Mouse (Mus musculus): ENCODE results near the gene Pkn2. TPM values are rescaled to one million over a fixed set of nuclear protein-coding genes. Genes with fewer than 3 reads are reported as not detected.

Gene Pkn2
- total RNA-seq (2021), result 73.8 and 79.5 TPM in 2 replicates
- long read RNA-seq, full-length matches to known transcripts, result 18 of 29 reads
- long read RNA-seq, partial matches to known transcripts, result 8 of 29 reads
- long read RNA-seq, other reads (novel, unspliced or antisense), result 3 of 29 reads

DNA sequence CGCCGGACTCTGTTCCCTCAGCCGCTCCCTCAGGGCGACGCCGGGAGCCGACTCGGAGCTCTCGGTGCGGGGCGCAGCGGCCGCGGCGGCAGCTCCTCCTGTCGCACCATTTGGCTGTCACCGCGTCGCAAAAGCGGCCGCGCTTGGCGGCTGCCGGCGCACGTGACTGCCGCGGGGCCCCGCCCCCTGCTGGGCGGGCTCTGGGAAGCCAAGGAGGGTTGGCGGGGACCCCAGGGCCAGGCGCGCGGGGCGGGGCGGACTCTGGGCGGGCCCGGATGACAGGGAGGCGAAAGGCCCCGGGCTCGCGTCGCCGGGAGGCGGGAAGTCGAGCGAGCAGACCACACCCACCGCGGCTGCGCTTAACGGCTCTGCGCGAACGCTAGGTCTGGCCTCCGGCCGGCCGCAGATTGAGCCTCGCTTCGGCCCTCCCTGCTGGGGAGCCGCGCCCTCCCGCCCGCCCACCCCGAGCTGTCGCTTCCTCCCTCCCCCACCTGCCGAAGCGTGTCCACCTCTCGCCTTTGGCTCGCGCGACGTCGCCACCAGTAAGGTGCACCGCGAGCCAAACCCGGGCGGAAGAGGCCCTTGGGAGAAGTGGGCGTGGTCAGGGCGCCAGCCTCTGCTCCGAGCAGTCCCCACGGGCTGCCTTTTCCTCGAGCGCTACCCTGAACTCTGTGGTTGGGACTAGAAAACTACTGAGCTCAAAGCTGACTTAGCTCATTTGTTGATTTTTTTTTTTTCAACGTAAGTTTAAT is at the start of gene Pkn2:
TSS of gene Pkn2 (minus strand) at position 133 of the 752 bp plus-strand sequence.
- DNase-seq, result peak; percentile 99

DNA sequence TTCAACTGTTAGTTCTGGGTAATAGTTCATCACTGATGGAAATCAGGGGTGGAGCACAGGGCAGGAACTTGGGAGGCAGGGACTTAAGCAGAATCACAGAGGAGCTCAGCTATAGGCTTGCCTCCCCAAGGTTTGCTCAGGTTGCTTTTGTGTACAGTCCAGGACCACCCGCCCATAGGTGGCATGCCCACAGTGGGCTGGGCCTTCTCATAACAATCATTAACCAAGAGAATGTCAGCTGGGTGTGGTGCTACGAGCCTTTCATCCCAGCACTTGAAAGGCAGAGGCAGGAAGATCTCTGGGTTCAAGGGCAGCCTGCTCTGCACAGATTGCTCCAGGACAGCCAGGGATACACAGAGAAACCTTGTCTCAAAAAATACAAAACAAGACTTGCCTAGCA is 48.1 kb upstream of the Pkn2 start:
- DNase-seq, result no peak

DNA sequence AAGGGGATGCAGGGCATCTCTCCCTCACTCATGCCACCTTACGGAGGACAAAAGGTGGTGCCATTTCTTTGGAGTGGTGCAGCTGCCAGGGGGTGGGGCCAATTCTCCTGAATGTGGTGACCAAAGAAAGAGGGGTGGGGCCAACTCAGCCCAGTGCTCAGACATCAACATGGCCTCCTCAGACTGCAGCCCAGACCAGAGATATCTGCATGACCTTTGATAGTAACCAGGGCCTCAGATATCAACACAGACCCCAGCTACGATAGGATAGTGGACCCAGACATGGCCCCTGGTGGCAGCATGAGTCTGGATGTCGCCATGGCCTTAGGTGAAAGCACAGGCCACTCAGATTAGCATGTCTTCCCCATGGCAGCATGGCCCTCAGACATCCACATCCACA is 45.5 kb upstream of the Pkn2 start:
- no peak for DNase-seq

DNA sequence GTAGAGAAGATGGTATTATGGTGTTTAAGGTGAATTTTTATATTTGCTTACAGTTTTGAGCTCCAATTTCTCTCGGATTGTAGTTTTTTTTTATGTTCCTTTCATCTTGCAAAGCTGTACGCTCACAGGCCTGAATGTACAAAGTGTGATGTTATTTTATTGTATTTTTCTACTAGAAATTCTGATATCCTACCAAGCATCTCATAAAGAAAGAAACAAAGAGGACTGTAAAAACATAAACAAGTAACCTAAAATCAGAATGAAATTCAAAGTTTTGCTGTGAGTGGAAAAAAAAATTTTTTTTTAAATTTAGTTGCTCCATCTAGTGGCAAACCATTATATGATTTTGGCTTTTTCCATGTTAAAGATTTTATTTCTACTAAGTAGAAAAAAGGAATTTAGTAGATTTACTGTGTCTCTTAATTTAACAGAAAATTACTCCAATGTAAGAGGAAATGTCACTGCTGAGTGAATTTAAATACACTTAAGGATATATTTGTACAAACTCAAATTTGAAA is 43.1 kb upstream of the Pkn2 start:
- no peak for DNase-seq

DNA sequence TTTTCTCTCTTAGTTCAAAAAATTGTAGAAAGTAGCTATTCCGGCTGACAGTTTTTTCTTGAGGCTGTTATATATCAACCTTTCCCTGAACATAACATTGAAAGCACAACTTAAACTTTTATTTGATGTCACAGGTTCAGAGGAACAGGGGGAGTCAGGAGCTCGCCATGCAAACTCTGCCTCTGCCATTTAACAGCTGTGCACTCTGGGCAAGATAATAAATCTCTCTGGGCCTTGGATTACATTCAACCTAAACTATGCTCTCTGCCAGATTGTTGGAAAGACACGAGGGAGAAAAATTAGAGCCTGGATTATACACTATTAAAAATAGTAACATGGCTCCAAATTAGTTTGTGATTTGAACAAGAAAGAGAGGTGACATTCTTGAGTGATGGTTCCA is 37.3 kb upstream of the Pkn2 start:
- no peak for DNase-seq

DNA sequence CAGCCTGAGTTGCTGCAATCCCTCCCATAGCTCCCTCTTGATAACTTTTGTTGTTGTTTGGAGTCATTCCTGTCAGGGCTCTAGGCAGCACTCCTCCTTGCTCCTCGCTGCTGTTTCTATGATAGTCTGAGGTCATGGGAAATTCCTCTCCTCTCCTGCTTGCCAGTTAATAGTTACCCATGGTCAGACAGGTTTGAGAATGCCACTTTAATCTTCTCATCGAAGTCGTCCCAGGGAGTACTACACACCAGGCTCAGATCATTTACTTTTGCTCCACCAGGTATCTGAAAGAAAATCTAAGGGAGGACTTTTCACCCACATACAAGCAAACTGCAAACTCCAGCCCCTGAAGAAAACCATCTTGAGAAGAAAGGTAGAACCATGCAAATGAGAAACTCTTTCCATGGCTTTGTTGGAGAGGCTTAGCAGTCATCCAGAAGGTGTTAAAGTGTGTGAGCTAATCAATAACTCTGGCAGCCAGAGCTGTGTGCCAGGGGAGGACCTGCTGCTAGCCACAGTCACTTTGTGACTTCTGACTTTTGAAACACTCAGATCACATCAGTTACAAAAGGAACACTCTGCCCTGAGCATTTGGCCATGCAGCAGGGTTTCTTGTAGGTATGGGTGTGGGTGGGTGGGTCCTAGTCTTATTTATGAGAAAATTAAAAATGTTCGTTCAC is 36.1 kb upstream of the Pkn2 start:
- no peak for DNase-seq

DNA sequence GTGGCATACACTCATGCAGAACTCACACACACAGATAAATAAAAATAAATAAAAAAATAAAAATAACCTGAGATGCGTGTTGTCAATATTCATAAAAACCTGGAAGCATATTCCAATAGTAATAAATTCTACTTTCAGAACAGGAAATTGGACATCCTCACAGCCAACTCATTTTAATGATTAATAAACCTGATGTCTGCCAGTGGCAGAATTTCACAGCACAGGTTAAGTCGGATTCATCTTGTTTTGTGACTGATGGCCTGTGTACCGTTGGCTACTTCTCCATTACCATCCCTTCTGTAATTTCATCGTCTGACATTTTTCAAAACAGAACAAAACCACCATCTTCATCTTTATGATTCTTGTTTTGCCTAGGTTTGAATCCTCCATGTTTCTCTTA is 35.4 kb upstream of the Pkn2 start:
- DNase-seq, result no peak

DNA sequence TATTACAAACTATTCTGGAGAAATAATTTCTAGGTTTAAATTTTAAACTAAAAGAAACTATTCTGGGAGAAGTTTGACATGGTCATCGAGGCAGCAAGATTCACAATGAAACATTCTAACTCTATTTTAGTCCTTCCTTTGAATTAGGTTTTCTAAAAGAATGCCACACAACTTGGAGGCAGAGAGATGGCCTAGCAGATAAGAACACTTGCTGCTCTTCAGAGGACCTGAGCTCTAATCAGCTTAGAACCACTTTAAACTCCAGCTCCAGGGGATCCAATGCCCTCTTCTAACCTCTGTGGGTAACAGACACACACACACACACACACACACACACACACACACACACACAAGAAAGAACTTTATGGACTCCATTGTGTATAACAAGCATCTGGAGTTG is 31.5 kb upstream of the Pkn2 start:
- no peak for DNase-seq

DNA sequence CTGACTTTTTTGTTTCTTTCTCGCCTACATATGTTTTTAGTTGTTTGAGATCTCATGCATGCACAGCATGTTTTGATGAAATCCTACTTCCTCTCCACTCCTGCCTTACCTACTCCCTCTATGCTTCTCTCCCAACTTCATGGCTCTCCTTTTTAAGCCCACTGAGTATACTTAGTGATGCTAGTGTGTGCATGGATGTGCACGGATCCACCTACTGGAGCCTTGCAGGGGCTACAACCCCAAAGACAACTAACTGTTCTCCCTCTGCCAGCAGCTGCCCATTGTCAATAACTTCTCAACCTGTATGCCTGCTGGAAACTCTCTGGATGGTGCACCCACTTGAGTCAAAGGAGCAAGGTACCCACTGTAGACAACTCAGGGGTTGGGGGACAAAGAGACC is 17.9 kb upstream of the Pkn2 start:
- DNase-seq, result no peak

DNA sequence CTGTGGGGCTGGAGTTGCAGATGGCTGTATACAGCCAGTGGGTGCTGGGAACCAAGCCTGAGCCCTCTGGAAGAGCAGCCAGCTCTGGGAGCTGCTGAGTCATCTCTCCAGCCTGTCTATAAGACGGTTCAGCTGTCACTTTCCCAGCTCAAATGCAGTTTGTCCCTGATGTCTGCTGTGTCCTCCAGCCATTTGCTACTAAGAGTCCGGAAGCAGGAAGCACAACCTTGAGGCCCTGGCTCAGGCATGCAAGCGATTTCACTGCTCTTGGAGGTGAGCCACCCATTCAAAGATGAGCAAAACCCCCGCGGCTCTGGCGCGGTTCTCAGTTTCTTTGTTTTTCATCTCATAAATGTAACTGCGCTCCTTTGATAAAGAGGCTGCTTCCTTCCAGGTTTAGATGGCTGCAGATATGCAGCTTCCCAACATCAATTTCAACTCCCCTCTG is 17.2 kb upstream of the Pkn2 start:
- DNase-seq, result no peak

DNA sequence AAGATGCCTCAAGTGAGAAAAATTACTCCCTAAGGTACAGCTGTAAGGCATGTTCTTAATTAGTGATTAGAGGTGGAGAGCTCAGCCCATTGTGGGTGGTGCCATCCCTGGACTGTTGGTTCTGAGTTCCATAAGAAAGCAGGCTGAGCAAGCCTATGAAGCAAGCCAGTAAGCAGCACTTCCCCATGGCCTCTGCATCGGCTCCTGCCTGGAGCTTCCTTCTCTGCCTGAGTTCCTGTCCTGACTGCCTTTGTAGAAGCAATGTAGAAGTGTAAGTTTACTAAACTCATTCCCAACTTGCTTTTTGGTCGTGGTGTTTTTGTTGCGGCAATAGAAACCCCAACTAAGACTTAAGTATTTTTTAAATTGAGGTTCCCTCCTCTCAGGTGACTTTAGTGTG is 8.6 kb upstream of the Pkn2 start:
- no peak for DNase-seq

DNA sequence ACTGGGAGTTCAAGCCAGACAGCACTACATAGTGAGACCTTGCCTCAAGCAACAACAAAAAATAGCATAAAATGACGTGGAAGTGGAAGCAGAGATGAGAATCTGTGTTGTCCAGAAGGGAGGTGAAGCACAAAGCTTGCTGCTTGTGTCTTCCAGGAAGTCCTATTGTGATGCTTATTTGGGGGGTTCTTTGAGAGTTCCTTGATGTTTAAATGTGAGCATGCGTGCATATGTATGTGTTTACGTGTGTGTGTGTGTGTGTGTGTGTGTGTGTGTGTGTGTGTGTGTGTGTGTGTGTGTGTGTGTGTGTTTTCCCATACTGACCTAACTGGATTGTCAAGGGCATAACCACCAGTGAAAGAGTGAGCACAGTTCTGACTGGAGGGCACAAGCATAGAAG is 5.2 kb upstream of the Pkn2 start:
- DNase-seq, result no peak

DNA sequence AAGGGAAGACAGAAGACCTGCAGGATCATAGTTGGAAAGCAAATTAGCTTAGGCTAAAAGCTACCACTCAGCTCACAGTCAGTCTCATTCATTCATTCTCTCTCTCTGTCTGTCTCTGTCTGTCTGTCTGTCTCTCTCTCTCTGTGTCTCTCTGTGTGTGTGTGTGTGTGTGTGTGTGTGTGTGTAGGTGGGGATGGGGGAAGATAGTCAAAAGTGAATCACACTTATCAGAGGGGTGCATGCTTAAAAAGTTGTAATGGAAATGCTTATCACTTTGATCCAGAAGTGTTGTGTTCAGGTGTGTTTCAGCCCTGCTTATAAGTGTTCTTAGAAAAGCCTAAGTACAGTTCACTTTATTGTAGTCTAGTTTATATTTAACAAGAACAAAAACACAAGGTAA is 2.8 kb upstream of the Pkn2 start:
- DNase-seq, result no peak

DNA sequence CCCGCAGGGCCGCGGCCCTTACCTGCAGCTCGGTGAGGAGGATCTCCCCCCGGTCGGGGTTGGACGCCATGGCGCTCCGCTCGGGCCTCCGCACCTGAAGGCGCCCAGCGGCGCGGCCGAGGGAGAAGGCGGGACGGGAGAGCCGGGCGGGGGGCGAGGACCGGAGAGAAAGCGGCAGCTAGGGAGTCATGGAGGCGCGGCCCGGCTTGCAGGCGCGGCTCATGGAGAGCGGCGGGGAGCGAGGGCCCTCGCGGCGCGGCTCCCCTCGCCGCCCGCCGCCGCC is 274 bp downstream of the Pkn2 start:
- DNase-seq, result no peak

DNA sequence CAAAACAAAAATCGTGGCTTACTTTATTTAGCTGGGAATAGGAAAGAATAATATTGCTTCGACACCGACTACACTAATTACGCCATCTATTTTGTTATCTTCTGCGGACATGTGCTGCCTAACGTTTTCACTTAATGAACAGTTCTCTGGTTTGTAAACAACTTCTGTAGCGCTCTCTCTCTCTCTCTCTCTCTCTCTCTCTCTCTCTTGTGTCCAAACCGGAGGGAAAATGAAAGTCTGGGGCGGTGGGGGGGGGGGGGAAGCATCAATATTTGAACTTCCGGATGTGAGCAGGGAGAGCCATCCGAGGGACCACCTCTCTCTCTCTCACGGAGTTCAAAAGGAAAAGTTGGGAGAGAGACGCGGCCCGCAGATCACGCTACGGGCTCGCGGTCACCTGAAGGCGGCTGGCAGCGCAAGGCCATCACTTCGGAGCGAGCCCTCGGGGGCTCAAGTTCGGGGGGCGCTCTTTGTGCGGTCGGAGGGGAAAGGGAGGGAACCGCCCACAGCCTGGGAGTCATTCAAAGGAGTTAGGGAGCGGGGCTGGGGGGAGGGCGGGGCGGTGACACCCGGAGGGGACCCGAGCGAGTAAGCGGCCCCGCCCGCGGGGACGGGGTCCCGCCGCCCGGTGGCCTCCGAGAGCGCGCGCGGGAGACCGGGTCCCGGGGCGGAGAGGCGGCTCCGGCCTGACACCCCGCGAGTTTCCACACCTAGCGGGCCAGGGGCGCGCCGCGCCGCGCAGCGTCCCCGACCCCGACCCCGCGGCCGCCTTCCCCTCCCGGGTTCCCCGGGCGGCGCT is 815 bp downstream of the Pkn2 start:
- DNase-seq, result peak; percentile 44

DNA sequence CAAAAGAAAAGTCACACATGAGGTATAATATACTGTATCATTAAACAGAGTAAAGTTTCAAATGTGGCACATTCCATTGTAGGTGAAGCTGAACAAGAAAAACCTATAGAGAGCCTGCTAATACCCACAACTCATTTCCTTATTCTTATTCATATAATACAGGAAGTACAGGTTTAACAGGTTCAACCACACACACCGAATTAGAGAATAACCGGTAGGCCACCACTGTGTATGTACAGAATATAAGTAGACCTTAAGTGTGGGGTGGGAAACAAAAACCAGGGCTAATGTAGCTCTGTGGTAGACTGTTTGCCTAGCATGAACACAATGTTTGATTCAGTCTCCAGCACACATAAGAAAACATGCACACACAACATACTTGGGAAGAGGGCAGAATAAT is 18.6 kb downstream of the Pkn2 start:
- no peak for DNase-seq

DNA sequence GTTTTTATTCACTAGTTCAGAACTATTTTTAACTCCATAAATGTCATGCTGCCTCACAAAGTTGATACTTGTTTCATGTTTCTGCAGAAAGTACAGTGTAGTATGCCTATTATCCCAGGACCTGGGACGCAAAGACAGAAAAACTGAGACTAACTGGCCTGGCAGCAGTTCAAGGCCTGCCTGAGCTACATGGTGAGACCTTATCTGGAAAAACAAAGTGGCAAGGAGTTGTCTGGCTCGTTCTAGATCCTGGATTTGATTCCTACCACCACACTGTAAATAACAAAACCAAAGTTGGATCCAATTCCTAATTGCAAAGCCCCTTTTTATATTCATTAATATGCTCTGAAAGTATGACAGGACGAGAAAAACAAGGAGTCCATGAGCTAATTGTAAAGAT is 25.0 kb downstream of the Pkn2 start:
- peak; percentile 73 for DNase-seq

DNA sequence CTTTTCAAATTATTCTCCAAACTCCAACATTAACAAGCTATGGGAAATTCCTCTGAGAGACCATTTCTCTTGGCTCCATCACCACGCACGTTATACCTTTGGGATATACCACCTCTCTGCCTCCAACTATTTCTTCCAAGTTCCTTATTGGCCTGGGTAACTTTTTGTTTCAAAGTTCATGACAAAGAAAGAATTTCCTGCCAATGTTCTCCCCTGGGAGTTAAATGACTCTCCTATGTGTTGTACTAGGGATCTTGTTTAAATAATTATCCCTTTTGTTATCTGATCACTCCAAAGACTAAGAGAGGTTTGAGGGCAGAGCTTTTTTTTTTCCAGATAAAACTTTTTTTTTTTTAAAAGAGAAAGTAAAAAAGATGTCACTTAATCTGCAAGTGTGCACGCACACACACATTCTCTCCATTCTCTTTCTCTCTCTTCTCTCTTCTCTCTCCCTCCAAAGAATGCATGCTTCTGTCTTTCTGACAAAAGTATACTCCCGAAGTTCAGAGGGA is 25.8 kb downstream of the Pkn2 start:
- DNase-seq, result no peak

DNA sequence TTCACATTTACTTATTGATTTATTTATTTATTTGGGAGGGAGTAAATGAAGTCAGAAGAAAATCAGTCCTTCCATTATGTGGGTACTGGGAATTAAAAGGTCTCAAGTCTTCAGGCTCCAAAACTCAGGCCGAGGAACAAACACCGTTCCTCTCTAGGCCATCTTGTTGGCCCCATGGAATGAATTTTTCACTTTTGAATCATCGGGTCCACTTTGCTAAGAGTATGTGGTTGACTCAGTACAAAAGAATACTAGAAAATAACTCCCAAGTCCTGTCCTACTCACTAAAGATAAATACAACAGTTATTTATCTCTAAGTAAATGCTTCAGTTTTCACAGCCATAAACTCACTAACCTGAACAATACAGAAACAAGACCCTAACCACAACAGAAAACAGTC is 28.9 kb downstream of the Pkn2 start:
- no peak for DNase-seq

DNA sequence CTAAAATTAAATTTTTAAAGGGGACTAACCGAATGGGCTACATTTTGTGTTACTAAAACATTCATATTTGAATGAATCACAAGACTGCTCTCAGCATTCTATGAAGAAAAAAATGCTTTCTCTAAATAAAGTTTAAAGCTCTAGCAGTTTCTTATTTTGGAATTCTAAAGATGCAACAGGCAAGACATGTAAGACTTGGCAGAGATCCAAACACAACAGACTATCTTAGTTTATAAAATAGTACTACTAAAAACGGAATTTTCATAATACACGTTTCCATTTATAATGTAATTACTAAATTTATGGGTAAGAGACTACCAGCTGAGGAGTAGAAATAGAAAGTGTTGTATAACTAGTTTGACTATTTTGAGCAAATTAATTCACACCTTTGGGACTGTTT is 30.2 kb downstream of the Pkn2 start:
- DNase-seq, result no peak

DNA sequence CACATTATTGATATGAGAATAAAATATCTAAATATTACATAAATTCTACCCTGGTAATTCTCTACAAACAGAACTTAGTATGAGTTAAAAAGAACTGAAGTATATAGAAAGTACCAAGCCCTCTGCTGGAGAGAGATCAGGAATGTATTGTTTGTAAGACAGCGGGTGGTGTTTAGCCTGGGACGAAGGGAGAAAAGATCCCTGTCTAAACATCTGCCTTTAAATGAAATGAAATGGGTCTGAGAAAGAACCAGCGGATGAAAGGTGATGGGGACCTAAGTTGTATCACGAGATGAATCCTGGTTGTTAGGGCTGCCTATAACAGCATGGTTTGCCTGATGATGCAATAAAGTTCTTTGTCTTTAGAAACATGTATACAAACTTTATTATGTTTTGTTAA is 41.8 kb downstream of the Pkn2 start:
- no peak for DNase-seq

DNA sequence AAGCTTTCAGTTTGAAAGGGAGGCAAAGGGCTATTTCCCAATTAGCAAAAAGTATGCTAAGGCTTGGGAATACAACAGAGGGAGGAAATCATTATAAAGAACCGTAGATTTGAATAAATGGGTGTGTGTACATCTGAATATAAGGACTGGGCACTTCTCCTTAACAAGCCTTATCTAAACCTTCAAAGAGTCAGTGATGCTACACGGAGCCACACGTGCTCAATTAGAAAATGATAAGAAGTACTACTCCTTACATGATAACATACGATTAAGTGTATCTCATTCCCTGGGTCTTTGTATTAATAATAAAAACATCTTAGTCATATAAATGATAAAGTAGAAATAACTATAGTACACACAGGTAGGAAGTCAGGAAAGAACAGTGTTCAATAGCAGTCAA is 47.0 kb downstream of the Pkn2 start:
- DNase-seq, result no peak

DNA sequence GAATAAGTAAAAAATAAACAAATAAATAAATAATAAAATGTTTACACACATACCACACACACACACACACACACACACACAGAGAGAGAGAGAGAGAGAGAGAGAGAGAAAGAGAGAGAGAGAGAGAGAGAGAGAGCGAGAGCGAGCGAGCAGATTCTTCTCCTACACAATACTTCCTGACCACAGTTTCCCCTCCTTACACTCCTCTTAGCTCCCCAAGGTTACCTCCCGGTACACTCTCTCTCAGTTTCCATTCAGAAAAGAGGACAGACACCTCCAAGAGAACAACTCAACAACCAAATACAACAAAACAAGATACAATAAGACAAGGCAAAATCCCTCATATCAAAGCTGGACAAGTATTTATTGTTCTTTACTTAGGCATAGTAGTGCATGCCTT is 47.8 kb downstream of the Pkn2 start:
- no peak for DNase-seq
